Mouse (Mus musculus): ENCODE data around the gene Rhov. TPM values are rescaled to one million over a fixed set of nuclear protein-coding genes. Genes with fewer than 3 reads are reported as not detected.

Rhov gene
- polyA plus RNA-seq, 1 experiment: 0.55 TPM

- H3K79me2 ChIP-seq (ENCODE audit: control insufficient read depth, insufficient read depth): peaks cover 23% of the 10 kb centered on the region
- H3K79me3 ChIP-seq (ENCODE audit: low read depth): peaks cover 11% of the 10 kb centered on the region
- peak within 1 kb of the TSS; percentile 83 for H3ac ChIP-seq (ENCODE audit: control insufficient read depth, insufficient read length, low read depth)
- H3K27me3 ChIP-seq (ENCODE audit: control insufficient read depth, insufficient read depth, insufficient read length): no peaks in the 10 kb centered on the region
- H3K4me3 ChIP-seq (ENCODE audit: insufficient read depth, poor library complexity, severe bottlenecking): peak within 1 kb of the TSS; percentile 71
- H3K36me3 ChIP-seq (ENCODE audit: control insufficient read depth, insufficient read depth): peaks cover 17% of the 10 kb centered on the region
- TF ChIP-seq MAX (IDR thresholded peaks at IDR 0.05) (peak; percentile 62), MYOG (IDR thresholded peaks at IDR 0.05; ENCODE audit: control insufficient read depth, extremely low read depth, insufficient read length) (no peak), FOSL1 (IDR thresholded peaks at IDR 0.05; ENCODE audit: insufficient read depth, low read length, poor library complexity, severe bottlenecking) (no peak), MYOD1 (IDR thresholded peaks at IDR 0.05; ENCODE audit: control insufficient read depth, insufficient read length, low read depth) (no peak), USF1 (IDR thresholded peaks at IDR 0.05; ENCODE audit: low read depth) (peak; percentile 72), CTCF (IDR thresholded peaks at IDR 0.05; ENCODE audit: control insufficient read depth, insufficient read depth, insufficient read length) (peak; percentile 97), CEBPB (IDR thresholded peaks at IDR 0.05; ENCODE audit: low read depth) (no peak)
These were observed 17.3 kb upstream of the Rhov start, which contains the start of gene Vps18 for GRCm38 (mm10) chr2:119288270-119288882. Gene Vps18, plus strand, starts transcription at chr2:119288740.

- H3K79me2 ChIP-seq (ENCODE audit: control insufficient read depth, insufficient read depth): peaks cover 23% of the 10 kb centered on the region
- H3K36me3 ChIP-seq (ENCODE audit: control insufficient read depth, insufficient read depth): peaks cover 14% of the 10 kb centered on the region
- H3ac ChIP-seq (ENCODE audit: control insufficient read depth, insufficient read length, low read depth): no peak overlapping the region
- no peak for TF ChIP-seq USF1 (IDR thresholded peaks at IDR 0.05; ENCODE audit: low read depth)
- no peak overlapping the region for H3K4me3 ChIP-seq (ENCODE audit: insufficient read depth, poor library complexity, severe bottlenecking)
- no peaks in the 10 kb centered on the region for H3K27me3 ChIP-seq (ENCODE audit: control insufficient read depth, insufficient read depth, insufficient read length)
- peaks cover 11% of the 10 kb centered on the region for H3K79me3 ChIP-seq (ENCODE audit: low read depth)
These were observed 16.3 kb upstream of the Rhov start for GRCm38 (mm10) chr2:119287372-119287771.

- Histone ChIP-seq H3K4me3 (ENCODE audit: insufficient read depth, poor library complexity, severe bottlenecking) (no peak overlapping the region), H3K79me2 (ENCODE audit: control insufficient read depth, insufficient read depth) (no peaks in the 10 kb centered on the region), H3K79me3 (ENCODE audit: low read depth) (no peaks in the 10 kb centered on the region), H3K27me3 (ENCODE audit: control insufficient read depth, insufficient read depth, insufficient read length) (no peaks in the 10 kb centered on the region), H3ac (ENCODE audit: control insufficient read depth, insufficient read length, low read depth) (no peak overlapping the region), H3K36me3 (ENCODE audit: control insufficient read depth, insufficient read depth) (no peaks in the 10 kb centered on the region)
- TF ChIP-seq USF1 (IDR thresholded peaks at IDR 0.05; ENCODE audit: low read depth): no peak
These were observed 11.0 kb upstream of the Rhov start for GRCm38 (mm10) chr2:119281899-119282565.

- no peaks in the 10 kb centered on the region for H3K79me3 ChIP-seq (ENCODE audit: low read depth)
- H3K4me3 ChIP-seq (ENCODE audit: insufficient read depth, poor library complexity, severe bottlenecking): no peak overlapping the region
- H3ac ChIP-seq (ENCODE audit: control insufficient read depth, insufficient read length, low read depth): no peak overlapping the region
- H3K79me2 ChIP-seq (ENCODE audit: control insufficient read depth, insufficient read depth): no peaks in the 10 kb centered on the region
- H3K36me3 ChIP-seq (ENCODE audit: control insufficient read depth, insufficient read depth): no peaks in the 10 kb centered on the region
- TF ChIP-seq CEBPB (IDR thresholded peaks at IDR 0.05; ENCODE audit: low read depth) (no peak), MYOD1 (IDR thresholded peaks at IDR 0.05; ENCODE audit: control insufficient read depth, insufficient read length, low read depth) (no peak), CTCF (IDR thresholded peaks at IDR 0.05; ENCODE audit: control insufficient read depth, insufficient read depth, insufficient read length) (no peak), USF1 (IDR thresholded peaks at IDR 0.05; ENCODE audit: low read depth) (no peak), MYOG (IDR thresholded peaks at IDR 0.05; ENCODE audit: control insufficient read depth, extremely low read depth, insufficient read length) (no peak), FOSL1 (IDR thresholded peaks at IDR 0.05; ENCODE audit: insufficient read depth, low read length, poor library complexity, severe bottlenecking) (no peak), MAX (IDR thresholded peaks at IDR 0.05) (no peak)
- no peaks in the 10 kb centered on the region for H3K27me3 ChIP-seq (ENCODE audit: control insufficient read depth, insufficient read depth, insufficient read length)
These were observed 6.7 kb upstream of the Rhov start for GRCm38 (mm10) chr2:119277810-119278209.

GRCm38 (mm10) chr2:119276926-119277325 is 5.9 kb upstream of the Rhov start:
- TF ChIP-seq USF1 (IDR thresholded peaks at IDR 0.05; ENCODE audit: low read depth) (no peak), CTCF (IDR thresholded peaks at IDR 0.05; ENCODE audit: control insufficient read depth, insufficient read depth, insufficient read length) (no peak), MAX (IDR thresholded peaks at IDR 0.05) (no peak), FOSL1 (IDR thresholded peaks at IDR 0.05; ENCODE audit: insufficient read depth, low read length, poor library complexity, severe bottlenecking) (no peak), MYOG (IDR thresholded peaks at IDR 0.05; ENCODE audit: control insufficient read depth, extremely low read depth, insufficient read length) (no peak), MYOD1 (IDR thresholded peaks at IDR 0.05; ENCODE audit: control insufficient read depth, insufficient read length, low read depth) (no peak), CEBPB (IDR thresholded peaks at IDR 0.05; ENCODE audit: low read depth) (no peak)
- no peaks in the 10 kb centered on the region for H3K79me2 ChIP-seq (ENCODE audit: control insufficient read depth, insufficient read depth)
- H3K4me3 ChIP-seq (ENCODE audit: insufficient read depth, poor library complexity, severe bottlenecking): no peak overlapping the region
- H3K79me3 ChIP-seq (ENCODE audit: low read depth): no peaks in the 10 kb centered on the region
- no peaks in the 10 kb centered on the region for H3K36me3 ChIP-seq (ENCODE audit: control insufficient read depth, insufficient read depth)
- H3ac ChIP-seq (ENCODE audit: control insufficient read depth, insufficient read length, low read depth): no peak overlapping the region
- H3K27me3 ChIP-seq (ENCODE audit: control insufficient read depth, insufficient read depth, insufficient read length): no peaks in the 10 kb centered on the region

- Histone ChIP-seq H3K79me2 (ENCODE audit: control insufficient read depth, insufficient read depth) (no peaks in the 10 kb centered on the region), H3K4me3 (ENCODE audit: insufficient read depth, poor library complexity, severe bottlenecking) (no peak overlapping the region), H3K79me3 (ENCODE audit: low read depth) (no peaks in the 10 kb centered on the region), H3K36me3 (ENCODE audit: control insufficient read depth, insufficient read depth) (no peaks in the 10 kb centered on the region), H3ac (ENCODE audit: control insufficient read depth, insufficient read length, low read depth) (no peak overlapping the region), H3K27me3 (ENCODE audit: control insufficient read depth, insufficient read depth, insufficient read length) (no peaks in the 10 kb centered on the region)
- no peak for TF ChIP-seq MYOD1 (IDR thresholded peaks at IDR 0.05; ENCODE audit: control insufficient read depth, insufficient read length, low read depth)
- TF ChIP-seq MYOG (IDR thresholded peaks at IDR 0.05; ENCODE audit: control insufficient read depth, extremely low read depth, insufficient read length): no peak
- TF ChIP-seq CTCF (IDR thresholded peaks at IDR 0.05; ENCODE audit: control insufficient read depth, insufficient read depth, insufficient read length): no peak
- no peak for TF ChIP-seq CEBPB (IDR thresholded peaks at IDR 0.05; ENCODE audit: low read depth)
- no peak for TF ChIP-seq FOSL1 (IDR thresholded peaks at IDR 0.05; ENCODE audit: insufficient read depth, low read length, poor library complexity, severe bottlenecking)
- no peak for TF ChIP-seq MAX (IDR thresholded peaks at IDR 0.05)
- TF ChIP-seq USF1 (IDR thresholded peaks at IDR 0.05; ENCODE audit: low read depth): no peak
These were observed 3.1 kb upstream of the Rhov start for GRCm38 (mm10) chr2:119274126-119274525.
